Comparison of ENCODE assay signal across 12 mouse cellular contexts in the genomic region with DNA sequence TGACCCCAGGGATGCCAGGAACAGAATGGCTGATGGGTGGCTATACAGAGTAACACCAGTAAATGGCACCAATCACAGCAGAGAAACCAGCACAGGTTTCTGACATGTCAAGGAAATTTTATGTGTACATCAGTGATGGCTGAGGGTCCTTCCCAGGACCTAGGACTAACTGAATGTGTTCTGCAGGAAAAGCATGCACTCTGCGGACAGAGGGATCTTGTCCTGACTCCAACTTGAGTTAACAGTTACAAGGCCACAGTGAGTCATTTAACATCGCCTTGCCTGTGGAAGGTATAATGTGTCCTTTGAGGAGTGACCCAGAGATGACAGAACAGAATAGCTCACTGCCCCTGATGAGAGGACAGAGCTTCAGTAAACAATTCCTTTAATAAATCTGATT. TPM values are rescaled to one million over a fixed set of nuclear protein-coding genes. Genes with fewer than 3 reads are reported as not detected.
A peak's percentile ranks its signal among the peaks of the same experiment; 100 is the strongest.
DNase-seq lines count a peak whose midpoint lies in the region; ATAC-seq and TF ChIP-seq lines count a peak whose summit lies in the region.
"Had no signal": no experiment of that assay in that cellular context is flagged by ENCODE, and none has a peak within 500 bp of the region (broad histone marks: within the 10 kb centered on the region; RNA-seq: fewer than 3 reads in every experiment).

No protein-coding gene starts in this region.

- 66% methylated on average over 2 of the region's 2 CpGs for WGBS in heart, embryonic 12.5 days
- 57% methylated on average over 2 of the region's 2 CpGs for WGBS in lung, embryonic 15.5 days
- 65% methylated on average over 2 of the region's 2 CpGs for WGBS in embryonic facial prominence, embryonic 14.5 days
- 96% methylated on average over 2 of the region's 2 CpGs for WGBS in forebrain, embryonic 10.5 days

- peaks cover 16% of the 10 kb centered on the region; the same call in 1 of the 2 replicates for H3K4me1 ChIP-seq in heart, embryonic 12.5 days (replicated peaks)
- H3K4me1 ChIP-seq in lung, embryonic 15.5 days = 0 out of 2 replicates have a peak, but pooled peaks cover 15% of the 10 kb centered on the region
- H3K4me1 ChIP-seq in embryonic facial prominence, embryonic 14.5 days (ENCODE audit: control insufficient read depth, insufficient read depth, low read length) = 0 out of 2 replicates have a peak, but pooled peaks cover 4% of the 10 kb centered on the region
- peaks cover 18% of the 10 kb centered on the region for H3K4me1 ChIP-seq in forebrain, embryonic 10.5 days

- H3K4me3 ChIP-seq in heart, embryonic 12.5 days = no peak overlapping the region
- H3K4me3 ChIP-seq in lung, embryonic 15.5 days = no peak overlapping the region
- H3K4me3 ChIP-seq in embryonic facial prominence, embryonic 14.5 days (ENCODE audit: low read depth, low read length) = no peak overlapping the region
- peak overlapping the region; percentile 41 for H3K4me3 ChIP-seq in myocyte
- no peak overlapping the region for H3K4me3 ChIP-seq in forebrain, embryonic 10.5 days

- H3K79me2 ChIP-seq in myocyte (ENCODE audit: control insufficient read depth, insufficient read depth) = peaks cover 18% of the 10 kb centered on the region

- H3K27me3 ChIP-seq in heart, embryonic 12.5 days (replicated peaks) = no peaks in the 10 kb centered on the region
- no peaks in the 10 kb centered on the region for H3K27me3 ChIP-seq in lung, embryonic 15.5 days
- H3K27me3 ChIP-seq in embryonic facial prominence, embryonic 14.5 days (replicated peaks; ENCODE audit: control insufficient read depth, insufficient read depth, low read length) = no peaks in the 10 kb centered on the region
- no peaks in the 10 kb centered on the region for H3K27me3 ChIP-seq in myocyte (ENCODE audit: control insufficient read depth, insufficient read depth, insufficient read length)
- H3K27me3 ChIP-seq in forebrain, embryonic 10.5 days (ENCODE audit: poor library complexity, severe bottlenecking) = peaks cover 14% of the 10 kb centered on the region; the same call in 1 of the 2 replicates

- H3K9ac ChIP-seq in heart, embryonic 12.5 days = no peak overlapping the region
- H3K9ac ChIP-seq in lung, embryonic 15.5 days = no peak overlapping the region
- H3K9ac ChIP-seq in embryonic facial prominence, embryonic 14.5 days (ENCODE audit: low read depth, low read length) = no peak overlapping the region

- H3K4me2 ChIP-seq in heart, embryonic 12.5 days = peak overlapping the region; percentile 9
- H3K4me2 ChIP-seq in lung, embryonic 15.5 days = peak overlapping the region; percentile 80
- H3K4me2 ChIP-seq in embryonic facial prominence, embryonic 14.5 days (ENCODE audit: low read depth, low read length) = peak overlapping the region; percentile 60
- peak overlapping the region; percentile 99 for H3K4me2 ChIP-seq in myocyte (ENCODE audit: low read depth)

- no peak for TF ChIP-seq POLR2A in myocyte (IDR thresholded peaks at IDR 0.05; ENCODE audit: insufficient read length, low read depth)

- no peaks in the 10 kb centered on the region for H3K9me3 ChIP-seq in heart, embryonic 12.5 days (replicated peaks)
- no peaks in the 10 kb centered on the region for H3K9me3 ChIP-seq in lung, embryonic 15.5 days
- no peaks in the 10 kb centered on the region for H3K9me3 ChIP-seq in embryonic facial prominence, embryonic 14.5 days (ENCODE audit: control insufficient read depth, low read length)
- no peaks in the 10 kb centered on the region; the same call in 1 of the 2 replicates for H3K9me3 ChIP-seq in forebrain, embryonic 10.5 days

- ATAC-seq in heart, embryonic 12.5 days (ENCODE audit: insufficient number of reproducible peaks, low FRiP score) = no peak
- no peak for ATAC-seq in lung, embryonic 15.5 days (ENCODE audit: borderline replicate concordance, extremely low read depth, low FRiP score, low TSS enrichment)
- ATAC-seq in embryonic facial prominence, embryonic 14.5 days (ENCODE audit: low read depth) = no peak

- H3ac ChIP-seq in myocyte (ENCODE audit: control insufficient read depth, insufficient read length) = no peak overlapping the region

- H3K36me3 ChIP-seq in heart, embryonic 12.5 days = peaks cover 5% of the 10 kb centered on the region
- H3K36me3 ChIP-seq in lung, embryonic 15.5 days = no peaks in the 10 kb centered on the region
- 0 out of 2 replicates have a peak, but pooled peaks cover 4% of the 10 kb centered on the region for H3K36me3 ChIP-seq in embryonic facial prominence, embryonic 14.5 days (ENCODE audit: control insufficient read depth, insufficient read depth, low read length)
- no peaks in the 10 kb centered on the region for H3K36me3 ChIP-seq in myocyte (ENCODE audit: control insufficient read depth, insufficient read depth)
- H3K36me3 ChIP-seq in forebrain, embryonic 10.5 days (replicated peaks) = no peaks in the 10 kb centered on the region; the same call in 1 of the 2 replicates

- DNase-seq in heart, adult 18-20 months = no peak
- DNase-seq in lung, postnatal 36 days = no peak
- DNase-seq in embryonic facial prominence, embryonic 14.5 days (ENCODE audit: low spot score) = no peak
- DNase-seq in forebrain, embryonic 10.5 days (ENCODE audit: extremely low spot score, low spot score) = no peak
- DNase-seq in left cerebral cortex, adult 18-20 months (ENCODE audit: low spot score in 2 of 2) = no peak
- DNase-seq: cerebellum, adult 9-10 months; heart, adult 2 months; lung, postnatal 10 days had no signal

- H3K27ac ChIP-seq in heart, embryonic 12.5 days (ENCODE audit: poor library complexity, severe bottlenecking) = no peak overlapping the region
- no peak overlapping the region for H3K27ac ChIP-seq in lung, embryonic 15.5 days
- no peak overlapping the region for H3K27ac ChIP-seq in embryonic facial prominence, embryonic 14.5 days (replicated peaks; ENCODE audit: low read depth, low read length)
- H3K27ac ChIP-seq in forebrain, embryonic 10.5 days = no peak overlapping the region
- H3K27ac ChIP-seq: kidney, postnatal 0 days had no signal

TF ChIP-seq in myocyte, 11 proteins besides CTCF, POLR2A, EP300 and RAD21:
- TF ChIP-seq SRF (IDR thresholded peaks at IDR 0.05; ENCODE audit: control insufficient read depth, insufficient read length, low read depth) (no peak), TCF3 (IDR thresholded peaks at IDR 0.05; ENCODE audit: insufficient read length, low read depth) (no peak), MYOG (IDR thresholded peaks at IDR 0.05; ENCODE audit: control insufficient read depth in 1 of 3, insufficient read depth in 1 of 3, insufficient read length in 2 of 3, low read depth in 2 of 3) (no peak), REST (IDR thresholded peaks at IDR 0.05; ENCODE audit: insufficient read depth, insufficient read length) (no peak), E2F4 (IDR thresholded peaks at IDR 0.05; ENCODE audit: insufficient read depth) (no peak), CEBPB (IDR thresholded peaks at IDR 0.05; ENCODE audit: insufficient read depth, poor library complexity, severe bottlenecking) (no peak), POLR2AphosphoS2 (IDR thresholded peaks at IDR 0.05; ENCODE audit: insufficient read length, low read depth) (no peak), USF1 (IDR thresholded peaks at IDR 0.05; ENCODE audit: low read depth) (no peak), MYOD1 (IDR thresholded peaks at IDR 0.05; ENCODE audit: control insufficient read depth in 1 of 3, insufficient read length in 2 of 3, low read depth in 2 of 3) (no peak), TCF12 (IDR thresholded peaks at IDR 0.05; ENCODE audit: insufficient read depth, poor library complexity, severe bottlenecking) (no peak)

RNA-seq across cellular contexts. Expression of gene Gnb4, which starts 1.6 kb away (rescaled TPM):
- 50.5 and 50.7 TPM in 2 replicates for polyA plus RNA-seq in heart, embryonic 12.5 days (2016; fragmentation: Nextera tagmentation; extraction: Ambion mirVana)
- 10 to 100 TPM; 12.1 to 13.5 TPM for total RNA-seq in heart, adult 18-20 months (2021)
- 82.3 and 82.5 TPM in 2 replicates for polyA plus RNA-seq in lung, embryonic 15.5 days (2015; fragmentation: Nextera tagmentation; extraction: Ambion mirVana)
- polyA plus RNA-seq in embryonic facial prominence, embryonic 14.5 days (2014; fragmentation: Nextera tagmentation; extraction: Ambion mirVana) = 85.0 and 88.0 TPM in 2 replicates
- polyA plus RNA-seq in myocyte (2012; fragmentation: generic; extraction: Trizol) = 13.6 TPM
- 36.7 and 38.4 TPM in 2 replicates for polyA plus RNA-seq in forebrain, embryonic 10.5 days (2016; fragmentation: Nextera tagmentation; extraction: Ambion mirVana)
- 10 to 100 TPM; 29.2 to 31.4 TPM for total RNA-seq in left cerebral cortex, adult 18-20 months (2021)

Comparison
In these comparisons a context has a peak if more than half of its experiments do, and no peak if none do; other contexts are left out.
1. H3K4me2 ChIP-seq: peak in every context shown above with its lines; median percentile 99 in myocyte; 80 in lung, embryonic 15.5 days; 60 in embryonic facial prominence, embryonic 14.5 days; 9 in heart, embryonic 12.5 days.